Mouse (Mus musculus) CH12.LX (cell line): Measurements from ENCODE around the gene Gm19345. TPM values are rescaled to one million over a fixed set of nuclear protein-coding genes. Genes with fewer than 3 reads are reported as not detected.

ENCODE experiments used
- DNase-seq: peaks from one replicate; pipeline ENCODE4 v3.0.0-alpha.2; 2013; ENCODE audit errors: extremely low read depth
- H3K27ac ChIP-seq: 2 replicates; pipeline ENCODE4 v1.5.1; 2012; ENCODE audit warnings: low read depth, mild to moderate bottlenecking, control low read depth, moderate library complexity; ENCODE audit not compliant: insufficient read depth
- H3K27me3 ChIP-seq: replicated peaks from 2 replicates; pipeline ENCODE3; 2012; ENCODE audit warnings: inconsistent platforms
- H3K36me3 ChIP-seq, 2 experiments: replicated peaks in 1 of 2; 2 replicates each; pipeline versions ENCODE3 to v1.6.1; 2012; ENCODE audit warnings: inconsistent platforms in 1 of 2, low read length in 1 of 2, mild to moderate bottlenecking in 1 of 2, mixed read lengths in 1 of 2, moderate library complexity in 1 of 2; ENCODE audit not compliant: control insufficient read depth in 1 of 2, insufficient read depth in 1 of 2
- H3K4me1 ChIP-seq, 2 experiments: 2 replicates each; pipeline ENCODE4 v1.6.1; 2012; ENCODE audit warnings: inconsistent platforms in 1 of 2, moderate library complexity in 1 of 2; ENCODE audit not compliant: insufficient read depth in 2 of 2, control insufficient read depth in 1 of 2
- H3K4me2 ChIP-seq: 2 replicates; pipeline ENCODE4 v1.6.1; 2012; ENCODE audit warnings: low read depth, mild to moderate bottlenecking, control low read depth; ENCODE audit not compliant: poor library complexity, insufficient read depth, severe bottlenecking
- H3K4me3 ChIP-seq, 3 experiments: fragments of 150-350 bp in 1 of 3; sonication (generic) in 1 of 3; replicated peaks in 1 of 3; 2 replicates each; pipeline versions ENCODE3 to v1.5.1; 2011 to 2012; ENCODE audit warnings: low read depth in 2 of 3, low read length in 2 of 3, mild to moderate bottlenecking in 2 of 3, moderate library complexity in 2 of 3, control low read depth in 1 of 3, improper control_type of control experiment in 1 of 3, inconsistent platforms in 1 of 3, mixed read lengths in 1 of 3; ENCODE audit not compliant: poor library complexity in 1 of 3
- H3K79me2 ChIP-seq: replicated peaks from 2 replicates; pipeline ENCODE4 v1.6.1; 2012; ENCODE audit warnings: mild to moderate bottlenecking, moderate library complexity; ENCODE audit not compliant: control insufficient read depth, poor library complexity, insufficient read depth, severe bottlenecking; ENCODE audit errors: extremely low read depth
- H3K9ac ChIP-seq: 2 replicates; pipeline ENCODE4 v1.6.1; 2012; ENCODE audit warnings: low read depth, mild to moderate bottlenecking, control low read depth, moderate library complexity; ENCODE audit not compliant: insufficient read depth
- H3K9me3 ChIP-seq: replicated peaks from 2 replicates; pipeline ENCODE3; 2012; ENCODE audit warnings: low read length, inconsistent platforms, mixed read lengths
- CHD1 ChIP-seq: IDR thresholded peaks from 2 replicates; pipeline ENCODE4 v1.6.1; 2012; ENCODE audit warnings: low read depth, low read length, improper control_type of control experiment, inconsistent platforms
- E2F4 ChIP-seq: IDR thresholded peaks from 2 replicates; pipeline ENCODE4 v1.6.1; 2011; ENCODE audit warnings: low read depth, low read length, improper control_type of control experiment; ENCODE audit not compliant: insufficient replicate concordance
- ELF1 ChIP-seq: IDR thresholded peaks from 2 replicates; pipeline ENCODE4 v1.6.1; 2014; ENCODE audit warnings: low read depth, mild to moderate bottlenecking, inconsistent platforms, low read length, improper control_type of control experiment
- EP300 ChIP-seq: IDR thresholded peaks from 2 replicates; pipeline ENCODE4 v1.6.1; 2011; ENCODE audit warnings: low read length, improper control_type of control experiment
- ETS1 ChIP-seq: conservative IDR thresholded peaks from 2 replicates; pipeline ENCODE4 v1.6.1; 2012; ENCODE audit warnings: low read depth, mild to moderate bottlenecking, inconsistent platforms, low read length, improper control_type of control experiment, moderate library complexity
- GABPA ChIP-seq: IDR thresholded peaks from 2 replicates; pipeline ENCODE4 v1.6.1; 2012; ENCODE audit warnings: low read depth, low read length, improper control_type of control experiment, inconsistent platforms; ENCODE audit not compliant: insufficient replicate concordance
- IRF4 ChIP-seq: IDR thresholded peaks from 2 replicates; pipeline ENCODE4 v1.6.1; 2014; ENCODE audit warnings: low read depth, mild to moderate bottlenecking, inconsistent platforms, low read length, improper control_type of control experiment
- JUN ChIP-seq: IDR thresholded peaks from 2 replicates; pipeline ENCODE4 v1.6.1; 2011; ENCODE audit warnings: low read depth, mild to moderate bottlenecking, low read length, improper control_type of control experiment, moderate library complexity; ENCODE audit not compliant: insufficient read depth
- KAT2A ChIP-seq: IDR thresholded peaks from 2 replicates; pipeline ENCODE4 v1.6.1; 2012; ENCODE audit warnings: low read length, improper control_type of control experiment, inconsistent platforms; ENCODE audit not compliant: insufficient replicate concordance
- MAX ChIP-seq: IDR thresholded peaks from 2 replicates; pipeline ENCODE4 v1.6.1; 2011; ENCODE audit warnings: low read length, improper control_type of control experiment
- MAZ ChIP-seq: IDR thresholded peaks from 2 replicates; pipeline ENCODE4 v1.6.1; 2012; ENCODE audit warnings: low read depth, mild to moderate bottlenecking, inconsistent platforms, low read length, improper control_type of control experiment, moderate library complexity
- MXI1 ChIP-seq: IDR thresholded peaks from 2 replicates; pipeline ENCODE4 v1.6.1; 2011; ENCODE audit warnings: mild to moderate bottlenecking, low read depth, low read length, improper control_type of control experiment
- NELFE ChIP-seq: IDR thresholded peaks from 2 replicates; pipeline ENCODE4 v1.6.1; 2011; ENCODE audit warnings: low read depth, low read length, improper control_type of control experiment
- NRF1 ChIP-seq: IDR thresholded peaks from 2 replicates; pipeline ENCODE4 v1.6.1; 2014; ENCODE audit warnings: low read depth, mild to moderate bottlenecking, inconsistent platforms, low read length, improper control_type of control experiment, moderate library complexity
- POLR2AphosphoS2 ChIP-seq: IDR thresholded peaks from 2 replicates; pipeline ENCODE4 v1.6.1; 2011; ENCODE audit warnings: low read depth, low read length, improper control_type of control experiment
- RCOR1 ChIP-seq: conservative IDR thresholded peaks from 2 replicates; pipeline ENCODE4 v1.6.1; 2012; ENCODE audit warnings: low read depth, mild to moderate bottlenecking, inconsistent platforms, low read length, improper control_type of control experiment
- SIN3A ChIP-seq: IDR thresholded peaks from 2 replicates; pipeline ENCODE4 v1.6.1; 2012; ENCODE audit warnings: low read length, improper control_type of control experiment, inconsistent platforms
- SMC3 ChIP-seq: IDR thresholded peaks from 2 replicates; pipeline ENCODE4 v1.6.1; 2011; ENCODE audit warnings: low read depth, low read length, improper control_type of control experiment
- TCF12 ChIP-seq: IDR thresholded peaks from 2 replicates; pipeline ENCODE4 v1.6.1; 2014; ENCODE audit warnings: low read depth, mild to moderate bottlenecking, inconsistent platforms, low read length, improper control_type of control experiment
- dilution Hi-C: fragments of 300-500 bp; cut with MboI; formaldehyde crosslinking; loops from 2 replicates; pipeline ENCODE4 v1.14.3; 2020; ENCODE audit warnings: low sequenced_read_pairs; ENCODE audit not compliant: extremely low pct_unique_long_range_greater_than_20kb, extremely low pct_ligation_motif_present
- in situ Hi-C: fragments of 300-500 bp; cut with MboI; formaldehyde crosslinking; loops from 3 replicates; pipeline ENCODE4 v1.14.3; 2019; ENCODE audit warnings: low sequenced_read_pairs, low pct_ligation_motif_present, low pct_unique_long_range_greater_than_20kb, mixed read lengths
- polyA plus RNA-seq: library from polyadenylated mRNA; unstranded; fragments of >175 nt; gene quantifications from 2 replicates; pipeline ENCODE4 v1.2.1, GENCODE M21; 2012; ENCODE audit warnings: low read depth; ENCODE audit not compliant: insufficient read length
- total RNA-seq, 2 experiments: library from RNA; depleted of rRNA; stranded (reverse); fragments of 300-350 nt in 1 of 2; fragments of >200 nt in 1 of 2; gene quantifications; 2 replicates each; pipeline ENCODE4 v1.2.3; 2012 to 2014

Gm19345 gene
- total and polyA plus RNA-seq, 3 experiments, result 0.59 to 4.1 TPM; not detected in 1

- Histone ChIP-seq H3K4me2 (peak overlapping the region; percentile 11; the same call in 1 of the 2 replicates), H3K27ac (peak overlapping the region; percentile 42; the same call in 1 of the 2 replicates), H3K9ac (peak overlapping the region; percentile 34; the same call in 1 of the 2 replicates), H3K4me1 (peaks cover 10 to 59% of the 10 kb centered on the region in 2 experiments), H3K27me3 (no peaks in the 10 kb centered on the region), H3K79me2 (no peaks in the 10 kb centered on the region), H3K9me3 (no peaks in the 10 kb centered on the region), H3K4me3 (peak overlapping the region; percentile 14 to 37 (median 16)), H3K36me3 (no peaks in the 10 kb centered on the region)
- in situ Hi-C loops, result loop anchor here (5.0 kb wide), 1 partner anchor 42 kb away; no protein-coding TSS in a partner anchor
- TF ChIP-seq IRF4, result 0 out of 2 replicates have a peak, but pooled peaks have one; percentile 13
- no peak for TF ChIP-seq E2F4
- peak; percentile 22; the same call in 1 of the 2 replicates for TF ChIP-seq SIN3A
- no peak for TF ChIP-seq MXI1
- peak; percentile 54; the same call in 1 of the 2 replicates for TF ChIP-seq EP300
- peak; percentile 37; the same call in 1 of the 2 replicates for TF ChIP-seq ETS1
- TF ChIP-seq GABPA, result no peak
- peak; percentile 29; the same call in 1 of the 2 replicates for TF ChIP-seq TCF12
- TF ChIP-seq MAX, result 0 out of 2 replicates have a peak, but pooled peaks have one; percentile 28
- TF ChIP-seq CHD1, result peak; percentile 45; the same call in 1 of the 2 replicates
- no peak for TF ChIP-seq JUN
- no peak for TF ChIP-seq NRF1
- 0 out of 2 replicates have a peak, but pooled peaks have one; percentile 47 for TF ChIP-seq MAZ
- 0 out of 2 replicates have a peak, but pooled peaks have one; percentile 37 for TF ChIP-seq ELF1
- dilution Hi-C loops, result no loop called here
- peak; percentile 35 for DNase-seq
Observed at GRCm38 (mm10) chr7:19844521-19845171, 7.2 kb upstream of the Gm19345 start.

GRCm38 (mm10) chr7:19853526-19853925, 1.7 kb downstream of the Gm19345 start:
- in situ Hi-C loops, result loop anchor here (25.0 kb wide), 1 partner anchor 441 kb away; the partner anchor contains the start of genes Ckm and Klc3

More at GRCm38 (mm10) chr7:19853526-19853925, 1.7 kb downstream of the Gm19345 start:
- H3K79me2 ChIP-seq, result no peaks in the 10 kb centered on the region
- H3K27ac ChIP-seq, result no peak overlapping the region
- no peaks in the 10 kb centered on the region for H3K9me3 ChIP-seq
- no peak overlapping the region for H3K4me2 ChIP-seq
- peaks cover 15 to 16% of the 10 kb centered on the region in 2 experiments for H3K4me1 ChIP-seq
- DNase-seq, result no peak
- H3K36me3 ChIP-seq, result peaks cover 2 to 51% of the 10 kb centered on the region in 2 experiments
- dilution Hi-C loops, result no loop called here
- TF ChIP-seq MAZ, result no peak
- no peak for TF ChIP-seq CHD1
- TF ChIP-seq SMC3, result no peak
- TF ChIP-seq IRF4, result no peak
- no peak for TF ChIP-seq POLR2AphosphoS2
- no peak for TF ChIP-seq RCOR1
- no peak for TF ChIP-seq NELFE
- TF ChIP-seq KAT2A, result no peak
- H3K27me3 ChIP-seq, result no peaks in the 10 kb centered on the region
- H3K4me3 ChIP-seq, result no peak overlapping the region
- H3K9ac ChIP-seq, result no peak overlapping the region
